Mouse (Mus musculus): Measurements from ENCODE around the gene Cdca7.

Gene Cdca7

GRCm38 (mm10) chr2:72493039-72493438, 17.1 kb downstream of the Cdca7 start:
- no peak for DNase-seq (ENCODE audit: low spot score in 2 of 2)

- no peak for DNase-seq (ENCODE audit: low spot score in 2 of 2)
Observed at GRCm38 (mm10) chr2:72499074-72499721, 23.2 kb downstream of the Cdca7 start.

GRCm38 (mm10) chr2:72499782-72500411, 23.9 kb downstream of the Cdca7 start:
- DNase-seq (ENCODE audit: low spot score in 2 of 2), result no peak

GRCm38 (mm10) chr2:72502041-72502813, 26.3 kb downstream of the Cdca7 start:
- DNase-seq (ENCODE audit: low spot score in 2 of 2), result no peak

GRCm38 (mm10) chr2:72503646-72504045, 27.7 kb downstream of the Cdca7 start:
- DNase-seq (ENCODE audit: low spot score in 2 of 2), result no peak

- no peak for DNase-seq (ENCODE audit: low spot score in 2 of 2)
Observed at GRCm38 (mm10) chr2:72507855-72508635, 32.1 kb downstream of the Cdca7 start.

GRCm38 (mm10) chr2:72508891-72509290, 32.9 kb downstream of the Cdca7 start:
- no peak for DNase-seq (ENCODE audit: low spot score in 2 of 2)

- no peak for DNase-seq (ENCODE audit: low spot score in 2 of 2)
Observed at GRCm38 (mm10) chr2:72515526-72515925, 39.6 kb downstream of the Cdca7 start.

GRCm38 (mm10) chr2:72515971-72516719, 40.2 kb downstream of the Cdca7 start:
- DNase-seq (ENCODE audit: low spot score in 2 of 2), result peak; percentile 74 to 77

GRCm38 (mm10) chr2:72516720-72517089, 40.7 kb downstream of the Cdca7 start:
- DNase-seq (ENCODE audit: low spot score in 2 of 2), result no peak

GRCm38 (mm10) chr2:72524022-72524421, 48.1 kb downstream of the Cdca7 start:
- no peak for DNase-seq (ENCODE audit: low spot score in 2 of 2)

- DNase-seq (ENCODE audit: low spot score in 2 of 2), result no peak
Observed at GRCm38 (mm10) chr2:72525556-72525955, 49.6 kb downstream of the Cdca7 start.

- DNase-seq (ENCODE audit: low spot score in 2 of 2), result no peak
Observed at GRCm38 (mm10) chr2:72529026-72529357, 53.0 kb downstream of the Cdca7 start.

GRCm38 (mm10) chr2:72529358-72530319, 53.7 kb downstream of the Cdca7 start:
- no peak for DNase-seq (ENCODE audit: low spot score in 2 of 2)

GRCm38 (mm10) chr2:72535889-72536288, 59.9 kb downstream of the Cdca7 start:
- DNase-seq (ENCODE audit: low spot score in 2 of 2), result no peak

Measured in urinary bladder, postnatal 36 days (tissue).